Mouse (Mus musculus) layer of hippocampus, adult 2 months (tissue): ENCODE measurements at regions not wholly inside any gene's neighbourhood (a gene's known extent, or its start where the extent isn't known, plus 50 kb on each side); places are given as distances from the start of the nearest gene placed in this dataset.
A peak's percentile ranks its signal among the peaks of the same experiment; 100 is the strongest.

Source experiments
- DNase-seq, 2 experiments: peaks; one replicate each; pipeline ENCODE4 v3.0.0; 2022; ENCODE audit warnings: low spot score in 2 of 2
- H3K27ac ChIP-seq: fragments of 200-600 bp; 2 replicates; pipeline ENCODE4 v1.8.1; 2022
- H3K4me3 ChIP-seq: fragments of 200-600 bp; 2 replicates; pipeline ENCODE4 v1.8.1; 2022; ENCODE audit warnings: mild to moderate bottlenecking
- CTCF ChIP-seq: fragments of 200-600 bp; conservative IDR thresholded peaks from 2 replicates; pipeline ENCODE4 v1.8.1; 2022; ENCODE audit warnings: antibody characterized with exemption, mild to moderate bottlenecking, moderate library complexity

GRCm38 (mm10) chr11:42754481-42755272 is 280.9 kb upstream of the Gm9972 start:
- DNase-seq, result no peak
- TF ChIP-seq CTCF, result no peak
- Histone ChIP-seq H3K27ac (no peak overlapping the region), H3K4me3 (no peak overlapping the region)

- H3K4me3 ChIP-seq, result no peak overlapping the region
- TF ChIP-seq CTCF, result no peak
- no peak overlapping the region for H3K27ac ChIP-seq
- no peak for DNase-seq
Observed at GRCm38 (mm10) chr11:42755415-42755814, 280.1 kb upstream of the Gm9972 start.

DNA sequence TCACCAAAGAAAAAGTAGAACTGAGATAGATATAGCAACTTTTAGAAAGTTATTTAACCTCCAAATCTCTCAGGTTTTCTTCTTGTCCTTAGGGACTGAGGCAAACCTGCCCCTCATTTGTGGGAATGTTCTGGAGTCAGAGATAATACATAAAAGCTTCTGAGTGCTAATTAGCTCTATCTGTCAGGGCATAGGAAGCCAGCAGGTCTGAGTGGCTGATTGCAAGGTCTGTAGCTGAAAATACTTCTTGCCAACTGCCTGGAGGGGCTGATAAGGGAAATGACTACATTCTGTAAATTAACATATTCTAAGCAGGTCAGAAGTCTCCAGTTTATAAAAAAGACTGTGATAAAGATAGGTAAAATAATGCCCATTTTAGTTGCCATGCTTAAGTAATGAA is 270.3 kb upstream of the Gm9972 start:
- Histone ChIP-seq H3K4me3 (no peak overlapping the region), H3K27ac (no peak overlapping the region)
- no peak for DNase-seq
- no peak for TF ChIP-seq CTCF

DNA sequence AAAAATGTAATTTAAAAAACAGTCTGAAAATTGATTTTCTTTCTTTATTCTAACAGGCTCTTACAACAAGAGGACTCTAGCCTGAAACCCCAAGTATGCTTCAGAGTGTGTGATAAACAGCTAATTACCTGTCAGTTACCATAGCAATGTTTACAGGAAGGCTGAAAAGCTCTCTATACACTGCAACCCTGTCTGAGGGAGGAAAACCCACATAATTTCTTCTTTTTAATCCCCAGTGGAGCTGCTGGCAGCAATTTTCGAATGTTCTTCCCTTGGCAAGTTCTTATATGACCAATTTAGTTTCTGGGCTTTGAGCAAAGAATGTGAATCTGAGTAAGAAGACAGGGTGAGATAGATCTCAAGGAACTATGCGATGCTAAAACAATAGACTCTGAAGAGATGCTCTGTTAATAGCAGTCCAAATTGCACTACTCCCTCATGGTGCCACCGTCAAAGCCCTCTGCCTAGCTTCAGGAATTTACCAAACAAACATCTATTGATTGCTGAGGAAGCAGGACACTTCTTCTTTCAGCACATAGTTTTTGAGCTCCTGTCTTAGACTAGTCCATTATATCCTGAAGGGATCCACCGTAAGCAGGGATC is 260.4 kb upstream of the Gm9972 start:
- DNase-seq, result no peak
- no peak for TF ChIP-seq CTCF
- Histone ChIP-seq H3K4me3 (no peak overlapping the region), H3K27ac (no peak overlapping the region)

GRCm38 (mm10) chr11:42811487-42811886 is 224.1 kb upstream of the Gm9972 start:
- Histone ChIP-seq H3K4me3 (no peak overlapping the region), H3K27ac (no peak overlapping the region)
- TF ChIP-seq CTCF, result no peak
- DNase-seq, result no peak

GRCm38 (mm10) chr11:42815753-42816152 is 219.8 kb upstream of the Gm9972 start:
- no peak for DNase-seq

DNA sequence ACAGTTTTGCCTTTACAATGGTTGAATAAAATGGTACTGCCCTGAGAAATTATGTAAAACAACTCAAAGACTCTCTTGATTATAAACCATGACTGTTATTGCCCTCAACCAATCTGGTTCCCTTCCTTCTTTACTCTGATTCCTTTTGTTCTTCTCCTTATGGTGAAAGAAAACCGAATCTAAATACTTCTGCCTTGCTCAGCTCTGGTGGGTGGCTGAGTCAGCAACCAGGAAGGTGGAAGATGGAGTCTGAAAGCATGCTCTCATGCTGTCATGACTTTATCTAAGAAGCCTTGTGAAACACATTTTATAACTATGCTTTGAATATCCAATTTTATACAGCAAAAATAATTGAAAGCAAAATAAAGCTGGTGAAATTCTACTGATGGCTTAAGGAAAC is 212.7 kb upstream of the Gm9972 start:
- DNase-seq, result peak; percentile 1 to 12
- no peak for TF ChIP-seq CTCF
- no peak overlapping the region for H3K27ac ChIP-seq
- no peak overlapping the region for H3K4me3 ChIP-seq

More at GRCm38 (mm10) chr11:42815753-42816152, 219.8 kb upstream of the Gm9972 start:
- no peak for TF ChIP-seq CTCF
- no peak overlapping the region for H3K4me3 ChIP-seq
- H3K27ac ChIP-seq, result no peak overlapping the region

DNA sequence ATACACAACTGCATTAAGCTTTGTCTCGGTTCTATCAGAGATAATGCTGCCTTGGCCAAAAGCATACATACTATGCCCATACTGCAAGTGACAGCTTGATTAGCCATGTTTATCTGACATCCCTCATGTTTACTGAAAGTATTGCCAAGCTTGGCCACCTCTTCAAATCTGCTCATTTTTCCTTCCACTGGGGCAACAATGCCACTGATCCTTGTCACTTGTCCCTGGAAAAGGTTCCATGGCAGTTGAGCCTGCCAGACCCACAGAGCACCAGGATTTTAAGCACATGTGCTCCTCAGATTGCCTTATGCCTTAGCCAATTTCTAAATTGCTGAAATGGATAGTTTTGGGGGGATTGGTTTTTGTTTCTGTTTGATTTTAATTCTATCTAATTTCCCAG is 189.8 kb upstream of the Gm9972 start:
- no peak for TF ChIP-seq CTCF
- no peak for DNase-seq
- H3K4me3 ChIP-seq, result no peak overlapping the region

DNA sequence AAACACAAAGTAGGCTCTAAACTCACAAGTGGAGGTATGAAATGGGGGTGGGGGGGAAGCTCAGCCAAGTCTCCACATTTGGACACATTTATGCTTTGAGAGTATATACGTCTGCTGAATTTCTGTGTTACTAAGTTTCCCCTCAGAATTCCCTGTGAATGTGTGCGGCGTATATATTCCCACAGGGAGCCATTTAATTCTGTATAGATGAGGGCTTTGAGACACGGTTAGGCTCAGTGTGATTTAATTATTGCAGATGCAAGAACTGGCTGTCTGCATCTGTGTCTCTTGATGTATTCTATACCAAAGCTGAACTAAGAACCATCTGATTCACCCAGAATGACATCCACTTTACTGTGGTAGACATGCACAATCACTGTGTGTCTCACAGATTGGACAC is 181.1 kb upstream of the Gm9972 start:
- no peak for TF ChIP-seq CTCF
- no peak overlapping the region for H3K27ac ChIP-seq
- no peak overlapping the region for H3K4me3 ChIP-seq
- no peak for DNase-seq

More for the DNA sequence above, 189.8 kb upstream of the Gm9972 start:
- no peak overlapping the region for H3K27ac ChIP-seq

DNA sequence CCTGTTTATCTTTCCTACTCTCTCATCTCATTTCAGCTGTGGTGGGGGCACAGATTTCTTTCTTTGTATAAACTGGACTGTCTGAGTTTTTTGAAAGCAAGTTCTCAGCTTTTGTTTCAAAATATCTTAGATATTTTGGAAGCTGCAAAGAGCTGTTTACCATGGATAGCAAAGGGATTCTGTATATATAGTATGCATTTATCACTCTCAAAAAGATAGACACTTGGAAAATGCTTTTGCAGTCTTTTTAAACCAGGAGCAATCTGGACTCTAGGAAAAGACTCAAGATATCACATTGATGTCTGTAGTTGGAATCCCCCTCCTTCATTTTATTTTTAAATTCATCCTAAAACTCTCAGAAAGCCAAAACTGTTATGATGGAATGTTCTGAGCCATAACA is 177.9 kb upstream of the Gm9972 start:
- Histone ChIP-seq H3K27ac (no peak overlapping the region), H3K4me3 (no peak overlapping the region)
- DNase-seq, result no peak
- no peak for TF ChIP-seq CTCF

GRCm38 (mm10) chr11:42874056-42874455 is 161.5 kb upstream of the Gm9972 start:
- TF ChIP-seq CTCF, result no peak
- Histone ChIP-seq H3K4me3 (no peak overlapping the region), H3K27ac (no peak overlapping the region)
- DNase-seq, result no peak

DNA sequence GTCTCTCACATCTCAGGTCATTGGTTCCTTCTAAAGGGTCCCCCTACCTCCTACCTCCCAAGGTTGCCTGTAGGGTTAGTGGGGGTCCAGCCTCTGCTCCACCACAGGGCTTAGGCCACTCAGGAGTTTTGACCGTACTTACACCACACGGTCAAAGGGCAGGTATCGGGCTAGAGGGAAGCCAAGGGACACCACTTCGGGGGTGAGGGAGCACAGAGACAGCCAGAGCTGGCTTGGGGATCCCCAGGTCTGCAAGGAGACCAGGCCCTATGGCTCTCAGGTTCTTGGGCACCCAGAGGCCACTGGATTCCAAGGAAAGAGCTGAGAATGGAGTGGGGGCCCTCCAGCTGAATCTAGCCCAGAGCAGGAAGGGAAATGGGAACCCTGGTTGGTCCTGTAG is 135.5 kb upstream of the Gm9972 start:
- Histone ChIP-seq H3K27ac (no peak overlapping the region), H3K4me3 (no peak overlapping the region)
- no peak for TF ChIP-seq CTCF
- no peak for DNase-seq

DNA sequence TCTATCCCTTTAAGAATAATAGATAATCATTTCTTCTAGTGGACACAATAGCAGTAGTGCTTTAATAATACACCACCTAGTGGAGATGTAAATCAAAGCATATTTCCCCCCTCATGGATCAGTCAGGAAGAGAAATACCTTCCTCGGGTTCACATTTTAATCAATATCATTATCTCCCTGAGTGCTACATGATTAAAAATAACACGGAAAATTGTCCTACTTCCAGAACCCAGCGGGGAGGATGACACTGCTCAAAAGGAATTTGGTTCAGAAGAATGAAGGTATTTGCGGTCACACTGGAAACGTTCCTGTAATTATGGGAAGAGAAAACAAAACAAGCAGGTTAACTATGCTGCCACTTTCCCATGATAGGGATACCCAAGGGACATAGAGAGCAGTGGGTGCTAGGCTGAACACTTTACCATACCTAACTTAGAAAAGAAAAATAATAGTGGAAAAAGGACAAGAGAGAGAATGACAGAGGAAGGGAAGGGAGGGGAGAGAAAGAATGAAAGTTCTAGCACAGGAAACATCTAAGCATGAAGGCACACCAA is 132.0 kb upstream of the Gm9972 start:
- DNase-seq, result no peak
- TF ChIP-seq CTCF, result peak; percentile 54
- Histone ChIP-seq H3K4me3 (no peak overlapping the region), H3K27ac (no peak overlapping the region)

DNA sequence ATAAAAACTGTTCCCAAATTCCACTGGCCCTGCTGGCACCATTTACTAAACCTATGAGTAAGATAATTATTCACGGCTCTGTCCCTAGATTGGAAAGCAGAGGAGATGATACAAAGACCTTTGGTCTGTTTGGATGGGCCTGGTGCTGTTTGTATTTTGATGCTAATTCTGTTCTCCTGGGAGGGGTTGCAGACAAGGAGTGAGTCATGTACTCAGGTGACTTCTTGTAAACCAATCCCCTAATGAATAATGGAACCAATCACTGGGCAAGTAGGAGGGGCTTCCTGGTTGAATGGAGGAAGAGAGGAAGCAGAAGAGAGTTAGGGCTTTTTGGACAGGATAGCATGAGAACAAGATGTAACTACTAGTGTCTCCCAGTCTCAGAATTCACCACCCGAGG is 130.0 kb upstream of the Gm9972 start:
- TF ChIP-seq CTCF, result no peak
- Histone ChIP-seq H3K27ac (no peak overlapping the region), H3K4me3 (no peak overlapping the region)
- no peak for DNase-seq
